Mouse (Mus musculus) heart, embryonic 13.5 days (tissue): ENCODE measurements around the gene Troap. TPM values are rescaled to one million over a fixed set of nuclear protein-coding genes. Genes with fewer than 3 reads are reported as not detected.

Experiments
- ATAC-seq: fragments of 200-750 bp; cut with Nextera tagmentation; 2 replicates; pipeline ENCODE4 v1.8.0; 2017; ENCODE audit warnings: moderate TSS enrichment; ENCODE audit not compliant: insufficient number of reproducible peaks, low FRiP score, low TSS enrichment; ENCODE audit errors: extremely low read depth
- H3K27ac ChIP-seq: fragments of 300-500 bp; sonication (generic); replicated peaks from 2 replicates; pipeline ENCODE4 v1.5.1; 2015; ENCODE audit warnings: moderate library complexity, mild to moderate bottlenecking, inconsistent platforms
- H3K27me3 ChIP-seq: fragments of 300-500 bp; sonication (generic); replicated peaks from 2 replicates; pipeline ENCODE4 v1.6.1; 2015; ENCODE audit warnings: mild to moderate bottlenecking, inconsistent platforms
- H3K36me3 ChIP-seq: fragments of 300-500 bp; sonication (generic); 2 replicates; pipeline ENCODE4 v1.6.1; 2015; ENCODE audit warnings: mild to moderate bottlenecking, inconsistent platforms
- H3K4me1 ChIP-seq: fragments of 300-500 bp; sonication (generic); 2 replicates; pipeline ENCODE4 v1.6.1; 2015; ENCODE audit warnings: inconsistent platforms
- H3K4me2 ChIP-seq: fragments of 300-500 bp; sonication (generic); 2 replicates; pipeline ENCODE4 v1.6.1; 2015; ENCODE audit warnings: inconsistent platforms, mild to moderate bottlenecking, moderate library complexity
- H3K4me3 ChIP-seq: fragments of 300-500 bp; sonication (generic); 2 replicates; pipeline ENCODE4 v1.5.1; 2015; ENCODE audit warnings: moderate library complexity, mild to moderate bottlenecking, inconsistent platforms
- H3K9ac ChIP-seq: fragments of 300-500 bp; sonication (generic); 2 replicates; pipeline ENCODE4 v1.6.1; 2015; ENCODE audit warnings: inconsistent platforms, mild to moderate bottlenecking, moderate library complexity
- H3K9me3 ChIP-seq: fragments of 300-500 bp; sonication (generic); 2 replicates; pipeline ENCODE4 v1.6.1; 2016; ENCODE audit warnings: inconsistent platforms
- WGBS: fragments of 180-500 bp; shearing (Covaris S2); methylation state at CpG from one replicate; pipeline ENCODE4 v1.1.7; 2015; ENCODE audit warnings: mixed read lengths; 5-methylcytosine and 5-hydroxymethylcytosine counted together
- polyA plus RNA-seq: library from polyadenylated mRNA; unstranded; fragments of >200 nt; fragmentation: Nextera tagmentation; extraction: Ambion mirVana; gene quantifications from 2 replicates; pipeline ENCODE4 v1.2.1, GENCODE M21; 2015

The Troap gene
- polyA plus RNA-seq, 1 experiment from 2014 or later, result 27.8 TPM

DNA sequence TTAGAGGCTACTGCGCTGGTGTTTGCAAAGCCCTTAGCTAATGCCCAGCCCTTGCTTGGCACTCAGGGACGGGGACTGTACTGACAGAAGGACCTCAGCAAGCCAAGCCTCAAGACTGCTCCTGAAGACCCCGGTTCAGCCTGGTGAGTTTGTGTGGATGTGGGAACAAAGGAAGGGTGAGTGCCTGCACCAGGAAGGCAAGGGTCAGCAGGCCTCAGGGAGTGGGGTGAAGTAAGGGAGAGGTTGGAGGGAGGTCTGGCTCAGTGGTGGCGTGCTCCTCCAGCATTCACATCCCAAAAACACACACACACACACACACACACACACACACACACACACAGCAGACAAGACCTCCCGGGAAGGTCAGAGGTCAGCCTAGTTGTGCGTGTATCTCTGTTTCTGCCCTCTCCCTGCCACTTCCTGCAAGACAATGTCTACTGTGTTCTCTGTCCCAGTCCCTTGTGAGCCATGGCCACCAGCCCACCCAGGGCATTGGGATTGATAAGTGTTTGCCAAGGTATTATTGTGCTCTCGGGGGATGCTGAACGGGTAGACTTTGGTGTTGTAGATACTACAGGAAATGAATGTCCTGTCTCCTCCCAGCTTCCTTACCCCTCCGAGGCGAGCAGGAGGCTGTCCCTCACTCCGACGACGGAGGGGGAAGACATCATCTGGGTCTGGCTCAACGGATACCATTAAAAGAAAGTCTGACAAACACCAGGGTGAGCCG lies 4.0 kb downstream of the Troap start:
- H3K9ac ChIP-seq, result no peak overlapping the region
- H3K4me1 ChIP-seq, result peaks cover 37% of the 10 kb centered on the region
- no peak overlapping the region for H3K4me3 ChIP-seq
- ATAC-seq, result no peak
- no peak overlapping the region for H3K4me2 ChIP-seq
- H3K9me3 ChIP-seq, result no peaks in the 10 kb centered on the region
- peaks cover 7% of the 10 kb centered on the region for H3K27me3 ChIP-seq
- 72% methylated on average over 15 of the region's 15 CpGs for WGBS
- no peak overlapping the region for H3K27ac ChIP-seq
- H3K36me3 ChIP-seq, result peaks cover 58% of the 10 kb centered on the region

DNA sequence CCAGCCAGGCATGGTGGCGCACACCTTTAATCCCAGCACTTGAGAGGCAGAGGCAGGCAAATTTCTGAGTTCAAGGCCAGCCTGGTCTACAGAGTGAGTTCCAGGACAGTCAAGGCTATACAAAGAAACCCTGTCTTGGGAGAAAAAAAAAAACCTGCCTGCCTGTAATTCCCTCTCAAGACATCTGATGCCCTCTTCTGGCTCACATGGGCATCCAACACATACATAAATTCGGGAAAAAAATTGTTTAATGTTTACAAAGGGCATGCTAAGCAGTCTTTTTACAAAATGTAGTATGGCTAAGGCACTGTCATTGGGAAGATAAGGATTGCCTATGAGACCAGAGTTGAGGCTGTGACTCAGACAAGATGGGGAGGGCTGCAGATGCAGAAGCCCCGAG lies 5.4 kb downstream of the Troap start:
- 77% methylated on average over 3 of the region's 3 CpGs for WGBS
- ATAC-seq, result no peak
- no peak overlapping the region for H3K4me2 ChIP-seq

DNA sequence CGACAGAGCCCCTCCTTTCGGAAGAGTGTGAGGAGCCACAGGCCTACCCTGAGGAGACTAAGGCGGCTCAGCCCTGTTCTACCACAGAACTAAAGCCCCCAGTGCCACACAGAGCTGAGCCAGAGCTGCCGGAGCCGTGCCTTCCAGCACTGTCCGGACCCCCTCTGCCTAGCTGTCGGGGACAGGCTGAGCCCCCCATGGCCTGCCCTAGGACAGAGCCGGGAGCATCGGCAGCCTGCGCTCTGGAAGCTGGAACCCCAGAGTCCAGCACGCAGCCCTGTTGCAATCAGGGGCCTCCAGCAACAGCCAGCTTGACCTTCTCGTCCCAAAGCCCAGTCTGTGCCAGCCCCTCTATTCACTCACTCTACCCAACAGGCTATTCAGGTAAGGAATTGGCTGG lies 7.9 kb downstream of the Troap start:
- WGBS, result 90% methylated on average over 12 of the region's 12 CpGs
- Histone ChIP-seq H3K27ac (no peak overlapping the region), H3K36me3 (peaks cover 55% of the 10 kb centered on the region), H3K4me1 (peaks cover 25% of the 10 kb centered on the region), H3K4me3 (no peak overlapping the region), H3K9me3 (no peaks in the 10 kb centered on the region), H3K27me3 (peaks cover 47% of the 10 kb centered on the region), H3K4me2 (no peak overlapping the region), H3K9ac (no peak overlapping the region)
- no peak for ATAC-seq

More for the DNA sequence above, 5.4 kb downstream of the Troap start:
- H3K4me1 ChIP-seq, result peaks cover 44% of the 10 kb centered on the region
- H3K9me3 ChIP-seq, result no peaks in the 10 kb centered on the region
- peaks cover 22% of the 10 kb centered on the region for H3K27me3 ChIP-seq
- peaks cover 62% of the 10 kb centered on the region for H3K36me3 ChIP-seq
- H3K27ac ChIP-seq, result no peak overlapping the region
- H3K4me3 ChIP-seq, result no peak overlapping the region
- no peak overlapping the region for H3K9ac ChIP-seq

DNA sequence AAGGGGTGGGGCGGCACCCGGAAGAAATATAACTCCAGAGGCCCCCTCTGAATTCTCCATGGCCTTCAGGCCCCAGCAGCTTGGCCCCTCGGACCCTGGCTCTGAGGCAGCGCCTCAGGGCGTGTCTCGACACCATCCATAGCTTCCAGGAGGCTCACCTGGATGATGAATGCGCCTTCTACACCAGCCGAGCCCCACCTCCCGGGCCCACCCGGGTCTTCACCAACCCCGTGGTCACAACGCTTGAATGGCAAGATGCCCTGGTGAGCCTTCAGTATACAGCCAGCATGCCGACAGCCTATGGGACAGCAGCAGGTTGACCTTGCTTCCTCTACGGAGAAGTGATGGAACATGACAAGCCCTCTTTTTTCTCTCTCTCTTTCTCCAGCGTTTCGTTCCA lies 8.5 kb downstream of the Troap start:
- Histone ChIP-seq H3K4me1 (peaks cover 25% of the 10 kb centered on the region), H3K4me2 (no peak overlapping the region), H3K27ac (no peak overlapping the region), H3K9ac (no peak overlapping the region), H3K9me3 (no peaks in the 10 kb centered on the region), H3K36me3 (peaks cover 50% of the 10 kb centered on the region), H3K4me3 (no peak overlapping the region), H3K27me3 (peaks cover 52% of the 10 kb centered on the region)
- ATAC-seq, result no peak
- 90% methylated on average over 16 of the region's 16 CpGs for WGBS

DNA sequence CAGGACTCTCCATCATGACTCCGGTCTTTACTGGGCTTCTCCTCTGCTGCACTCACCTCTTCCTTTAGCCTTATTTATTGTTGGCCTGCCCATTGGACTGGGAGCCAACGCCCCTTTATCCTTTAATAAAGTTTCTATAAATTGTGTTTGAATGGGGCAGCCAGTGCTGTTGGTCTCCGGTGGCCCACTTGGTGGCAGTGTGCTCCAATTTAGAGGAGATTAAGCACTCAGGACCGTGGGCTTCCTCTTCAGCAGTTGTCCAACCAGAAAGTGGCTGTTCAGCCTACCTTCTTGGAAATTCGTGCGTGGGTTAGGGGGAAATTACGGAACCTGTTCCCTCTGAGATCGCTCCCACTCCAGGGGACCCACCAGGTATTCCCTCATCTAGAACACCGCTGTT lies 8.9 kb downstream of the Troap start:
- H3K4me1 ChIP-seq, result peaks cover 25% of the 10 kb centered on the region
- peaks cover 46% of the 10 kb centered on the region for H3K36me3 ChIP-seq
- H3K27ac ChIP-seq, result no peak overlapping the region
- peaks cover 56% of the 10 kb centered on the region for H3K27me3 ChIP-seq
- no peak overlapping the region for H3K4me3 ChIP-seq
- H3K9me3 ChIP-seq, result no peaks in the 10 kb centered on the region
- no peak overlapping the region for H3K9ac ChIP-seq
- ATAC-seq, result no peak
- WGBS, result 69% methylated on average over 9 of the region's 9 CpGs
- H3K4me2 ChIP-seq, result no peak overlapping the region

DNA sequence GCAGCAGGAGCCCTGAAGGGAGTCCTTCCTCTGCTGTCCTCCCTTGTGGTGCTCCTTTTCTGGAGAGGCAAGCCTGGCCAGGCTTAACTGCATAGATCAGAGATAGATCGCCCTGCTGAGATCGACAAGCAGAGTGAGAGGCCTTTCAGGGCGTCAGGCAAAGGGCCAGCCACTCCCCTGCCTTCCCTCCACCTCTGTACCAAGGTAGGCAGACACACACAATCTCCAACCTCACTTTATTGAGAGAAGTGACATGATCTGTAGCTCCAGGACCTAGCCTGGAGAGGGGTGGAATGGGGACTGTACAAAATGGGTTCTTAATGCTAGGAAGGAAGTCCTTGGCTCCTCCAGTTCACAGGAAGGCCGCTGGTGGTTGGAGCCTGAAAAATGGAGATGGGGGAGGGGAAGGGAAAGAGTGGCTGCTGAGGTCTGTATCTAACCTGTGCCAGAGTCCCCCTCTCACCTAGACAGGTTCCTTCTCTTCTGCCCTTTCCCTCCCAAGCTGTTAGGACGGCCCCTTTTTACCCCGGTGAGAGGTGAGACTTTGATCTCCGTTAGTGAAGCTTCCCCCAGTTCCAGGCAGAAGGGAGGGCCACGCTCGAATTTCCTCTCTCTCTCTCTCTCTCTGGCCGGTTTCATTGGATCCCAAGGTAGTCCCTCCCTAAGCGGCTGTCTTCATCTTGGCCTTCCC lies 9.6 kb downstream of the Troap start:
- Histone ChIP-seq H3K36me3 (peaks cover 39% of the 10 kb centered on the region), H3K4me1 (peaks cover 22% of the 10 kb centered on the region), H3K27me3 (peaks cover 64% of the 10 kb centered on the region), H3K4me3 (peak overlapping the region; percentile 21; the same call in 1 of the 2 replicates), H3K27ac (no peak overlapping the region), H3K9me3 (no peaks in the 10 kb centered on the region), H3K9ac (peak overlapping the region; percentile 64), H3K4me2 (peak overlapping the region; percentile 41)
- 9% methylated on average over 11 of the region's 11 CpGs for WGBS
- no peak for ATAC-seq

DNA sequence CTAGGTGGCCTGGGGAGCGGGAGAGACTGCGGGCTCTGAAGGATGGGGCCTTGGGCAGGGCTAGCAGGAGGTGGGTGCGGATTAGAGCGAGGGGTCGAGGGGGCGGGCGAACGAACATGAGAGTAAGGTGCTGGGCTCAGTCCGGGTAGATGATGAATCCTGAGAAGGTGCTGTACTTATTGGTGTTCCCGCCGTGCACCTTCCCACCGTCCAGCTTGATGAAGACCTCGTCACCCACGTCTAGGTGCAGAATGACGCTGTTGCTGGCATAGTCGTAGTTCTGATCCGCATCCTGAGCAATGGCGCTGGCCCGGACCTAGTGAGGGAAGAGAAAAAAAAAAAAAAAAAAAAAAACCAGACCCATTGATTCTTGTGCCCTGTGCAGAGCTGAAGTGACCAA lies 10.2 kb downstream of the Troap start:
- WGBS, result 11% methylated on average over 19 of the region's 19 CpGs
- H3K27ac ChIP-seq, result no peak overlapping the region
- no peak for ATAC-seq
- H3K4me2 ChIP-seq, result peak overlapping the region; percentile 41
- H3K9me3 ChIP-seq, result no peaks in the 10 kb centered on the region
- peak overlapping the region; percentile 64 for H3K9ac ChIP-seq
- peaks cover 70% of the 10 kb centered on the region for H3K27me3 ChIP-seq
- peak overlapping the region; percentile 21; the same call in 1 of the 2 replicates for H3K4me3 ChIP-seq
- peaks cover 24% of the 10 kb centered on the region for H3K4me1 ChIP-seq
- H3K36me3 ChIP-seq, result peaks cover 39% of the 10 kb centered on the region

DNA sequence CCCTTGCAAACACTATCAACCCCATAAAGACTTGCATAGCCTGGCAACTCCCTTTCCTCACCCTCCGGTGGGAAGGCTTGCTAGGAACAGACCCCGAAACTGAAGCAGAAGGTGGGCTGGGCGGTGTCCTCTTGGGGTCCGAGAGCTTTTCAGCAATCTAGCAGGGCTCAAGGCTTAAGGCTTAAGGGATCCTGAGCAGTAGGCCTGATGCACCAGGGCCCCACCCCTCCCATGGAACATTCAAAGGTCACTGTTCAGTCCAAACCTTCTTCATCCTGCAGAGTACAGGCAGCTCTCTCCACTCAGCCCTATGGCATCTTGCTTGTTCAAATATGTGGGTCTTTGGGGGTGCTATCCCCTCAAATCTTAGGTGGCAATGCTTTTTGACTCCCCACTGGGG lies 11.6 kb downstream of the Troap start:
- H3K27me3 ChIP-seq, result peaks cover 84% of the 10 kb centered on the region
- ATAC-seq, result no peak
- no peak overlapping the region for H3K9ac ChIP-seq
- H3K9me3 ChIP-seq, result no peaks in the 10 kb centered on the region
- H3K4me1 ChIP-seq, result peaks cover 24% of the 10 kb centered on the region
- H3K4me3 ChIP-seq, result no peak overlapping the region
- no peak overlapping the region for H3K4me2 ChIP-seq
- H3K36me3 ChIP-seq, result peaks cover 27% of the 10 kb centered on the region
- 72% methylated on average over 4 of the region's 4 CpGs for WGBS
- H3K27ac ChIP-seq, result no peak overlapping the region

DNA sequence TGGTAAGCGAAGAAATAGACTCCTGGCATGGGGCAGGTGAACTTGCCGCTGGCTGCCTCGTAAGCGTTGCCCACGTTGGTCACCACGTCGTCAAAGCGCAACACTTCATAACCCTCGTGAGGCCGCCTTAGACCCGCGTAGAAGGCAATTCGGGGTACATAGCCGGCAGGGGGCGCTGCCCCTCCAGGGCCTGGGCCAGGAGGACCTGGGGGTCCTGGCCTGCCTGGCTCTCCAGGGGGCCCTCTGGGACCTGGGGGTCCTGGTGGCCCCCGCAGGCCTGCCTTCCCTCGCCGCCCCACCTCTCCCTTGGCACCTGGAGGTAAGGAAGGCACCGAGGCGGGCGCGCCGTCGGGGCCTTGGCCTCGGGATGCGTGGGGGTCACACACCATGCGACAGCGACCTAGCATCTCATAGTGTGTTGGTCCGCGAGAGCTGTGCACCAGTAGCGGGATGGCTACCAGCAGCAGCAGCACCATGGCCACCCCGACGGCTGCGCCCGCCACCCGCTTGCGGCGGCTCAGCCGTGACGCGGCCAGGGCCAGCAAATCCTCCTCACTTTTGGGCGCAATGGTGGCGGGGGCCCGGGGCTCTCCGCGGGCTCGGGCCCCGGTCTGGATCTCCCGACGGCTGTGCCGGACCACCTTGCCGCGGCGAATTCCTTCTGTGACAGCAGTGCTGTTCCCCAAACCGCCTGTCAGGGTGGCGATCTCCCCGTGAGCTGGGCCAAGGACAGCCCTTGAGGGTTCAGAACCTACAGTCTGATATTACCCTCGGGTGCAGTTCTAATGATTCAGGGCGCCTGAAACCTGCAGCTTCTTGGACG lies 13.1 kb downstream of the Troap start, which contains the start of gene C1ql4:
TSS of gene C1ql4 (minus strand) at position 565 of the 823 bp plus-strand sequence.
- peak within 1 kb of the TSS; percentile 59 for H3K9ac ChIP-seq
- H3K27me3 ChIP-seq, result peaks cover 98% of the 10 kb centered on the region
- peaks cover 12% of the 10 kb centered on the region for H3K36me3 ChIP-seq
- H3K4me3 ChIP-seq, result peak within 1 kb of the TSS; percentile 45
- no peaks in the 10 kb centered on the region for H3K9me3 ChIP-seq
- peak within 1 kb of the TSS; percentile 67 for H3K4me2 ChIP-seq
- WGBS, result 6% methylated on average over 60 of the region's 60 CpGs
- H3K27ac ChIP-seq, result no peak within 1 kb of the TSS
- ATAC-seq, result no peak
- peaks cover 24% of the 10 kb centered on the region for H3K4me1 ChIP-seq

DNA sequence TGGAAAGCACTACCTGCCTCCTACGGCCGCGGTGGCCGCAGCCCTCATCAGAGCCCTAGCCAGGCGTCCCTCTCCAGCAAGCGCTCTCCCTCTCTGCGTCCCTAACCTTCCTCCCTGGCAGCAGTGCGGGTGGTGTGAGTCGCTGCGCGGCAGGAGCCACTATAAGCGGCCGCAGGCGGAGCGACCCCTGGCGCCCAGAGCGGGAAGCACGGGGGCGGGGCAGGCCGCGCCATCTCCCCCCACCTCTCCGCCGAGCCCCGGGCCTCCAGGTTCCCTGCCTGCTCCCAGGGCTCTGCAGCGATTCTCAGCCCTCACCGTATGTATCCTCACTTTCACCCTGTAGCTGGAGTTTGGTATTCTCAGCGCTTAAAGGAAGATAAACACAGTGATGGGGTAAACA lies 13.9 kb downstream of the Troap start:
- no peak overlapping the region for H3K27ac ChIP-seq
- H3K4me3 ChIP-seq, result peak overlapping the region; percentile 45
- no peak for ATAC-seq
- under 1% methylated on average over 26 of the region's 27 CpGs for WGBS
- peak overlapping the region; percentile 59 for H3K9ac ChIP-seq
- H3K36me3 ChIP-seq, result peaks cover 4% of the 10 kb centered on the region
- H3K4me1 ChIP-seq, result peaks cover 27% of the 10 kb centered on the region
- peak overlapping the region; percentile 67 for H3K4me2 ChIP-seq
- H3K9me3 ChIP-seq, result no peaks in the 10 kb centered on the region
- peaks cover 100% of the 10 kb centered on the region for H3K27me3 ChIP-seq

DNA sequence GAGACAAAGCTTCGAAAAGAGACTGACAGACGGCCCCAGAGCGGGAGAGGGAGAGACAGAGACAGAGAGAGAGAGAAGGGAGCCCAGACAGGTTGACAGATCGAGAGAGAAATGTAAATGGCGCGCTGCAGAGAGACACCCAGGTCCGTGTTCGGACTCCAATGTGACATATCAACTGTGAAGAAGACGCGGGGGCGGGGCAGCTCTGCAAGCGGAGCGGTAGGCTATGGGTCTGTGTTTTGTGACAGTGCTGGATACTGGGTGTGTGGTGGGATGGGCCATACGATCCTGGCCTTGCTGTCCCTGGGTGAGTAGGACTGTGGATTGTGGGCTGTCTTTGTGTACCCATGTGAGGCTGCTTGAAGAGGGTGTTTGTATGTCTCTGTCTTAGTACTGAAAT lies 14.7 kb downstream of the Troap start:
- no peaks in the 10 kb centered on the region for H3K9me3 ChIP-seq
- 15% methylated on average over 14 of the region's 14 CpGs for WGBS

More for the DNA sequence above, 14.7 kb downstream of the Troap start:
- H3K27ac ChIP-seq, result no peak overlapping the region
- peak overlapping the region; percentile 45 for H3K4me3 ChIP-seq
- no peaks in the 10 kb centered on the region for H3K36me3 ChIP-seq
- peak overlapping the region; percentile 67 for H3K4me2 ChIP-seq
- peaks cover 100% of the 10 kb centered on the region for H3K27me3 ChIP-seq
- no peak for ATAC-seq
- H3K4me1 ChIP-seq, result peaks cover 28% of the 10 kb centered on the region
- peak overlapping the region; percentile 15; the same call in 1 of the 2 replicates for H3K9ac ChIP-seq
